Mouse (Mus musculus): ENCODE data around the gene Rnf216.

DNA sequence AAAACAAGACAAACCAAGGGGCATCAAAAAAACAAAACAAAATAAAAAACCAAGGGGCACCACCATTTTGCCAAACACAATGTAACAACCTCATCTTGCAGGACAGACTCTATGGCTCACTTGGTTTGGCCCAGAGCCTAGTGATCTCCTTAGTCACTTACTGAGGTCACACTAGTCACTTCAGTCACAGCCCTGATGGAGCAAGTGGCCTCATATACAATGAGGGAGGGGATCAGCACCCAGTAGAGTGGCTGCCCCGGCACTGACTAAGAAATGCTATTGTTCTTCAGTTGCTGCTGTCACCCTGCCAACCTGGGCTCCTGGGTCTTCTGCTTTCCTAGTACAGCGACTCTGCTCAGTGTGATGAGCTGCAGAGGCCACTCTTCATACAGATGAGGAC, 68.9 kb downstream of the Rnf216 start:
- TF ChIP-seq TAL1 (IDR thresholded peaks at IDR 0.05; ENCODE audit: low read length) (no peak), GATA1 (IDR thresholded peaks at IDR 0.05; ENCODE audit: low read length) (no peak)
